Mouse (Mus musculus) hindbrain, embryonic 11.5 days (tissue): ENCODE results near the gene Slc7a5. TPM values are rescaled to one million over a fixed set of nuclear protein-coding genes. Genes with fewer than 3 reads are reported as not detected.

Experiments
- ATAC-seq: fragments of 200-750 bp; cut with Nextera tagmentation; 2 replicates; pipeline ENCODE4 v1.8.0; 2017; ENCODE audit warnings: mild to moderate bottlenecking, moderate TSS enrichment, moderate library complexity; ENCODE audit not compliant: low FRiP score
- DNase-seq: peaks from one replicate; pipeline ENCODE4 v3.0.0-alpha.2; 2015; ENCODE audit warnings: low spot score
- H3K27ac ChIP-seq: fragments of 300-500 bp; sonication (generic); 2 replicates; pipeline ENCODE4 v1.5.1; 2014; ENCODE audit warnings: mild to moderate bottlenecking, low read depth, low read length
- H3K27me3 ChIP-seq: fragments of 300-500 bp; sonication (generic); 2 replicates; pipeline ENCODE4 v1.6.1; 2014; ENCODE audit warnings: mild to moderate bottlenecking, low read length, moderate library complexity, mixed read lengths; ENCODE audit not compliant: control insufficient read depth, insufficient read depth
- H3K36me3 ChIP-seq: fragments of 300-500 bp; sonication (generic); 2 replicates; pipeline ENCODE4 v1.6.1; 2014; ENCODE audit warnings: mild to moderate bottlenecking, low read length, moderate library complexity, mixed read lengths; ENCODE audit not compliant: control insufficient read depth, insufficient read depth
- H3K4me1 ChIP-seq: fragments of 300-500 bp; sonication (generic); replicated peaks from 2 replicates; pipeline ENCODE4 v1.6.1; 2014; ENCODE audit warnings: low read length, mixed read lengths; ENCODE audit not compliant: control insufficient read depth, insufficient read depth
- H3K4me2 ChIP-seq: fragments of 300-500 bp; sonication (generic); replicated peaks from 2 replicates; pipeline ENCODE4 v1.6.1; 2014; ENCODE audit warnings: mild to moderate bottlenecking, low read depth, low read length
- H3K4me3 ChIP-seq: fragments of 300-500 bp; sonication (generic); 2 replicates; pipeline ENCODE4 v1.5.1; 2014; ENCODE audit warnings: low read depth, low read length
- H3K9ac ChIP-seq: fragments of 300-500 bp; sonication (generic); 2 replicates; pipeline ENCODE4 v1.6.1; 2014; ENCODE audit warnings: low read depth, low read length
- H3K9me3 ChIP-seq: fragments of 300-500 bp; sonication (generic); 2 replicates; pipeline ENCODE4 v1.6.1; 2016; ENCODE audit warnings: low read length; ENCODE audit not compliant: control insufficient read depth
- whole genome bisulfite sequencing: fragments of 180-500 bp; shearing (Covaris S2); extraction: QIAGEN DNeasy Blood & Tissue Kit; methylation state at CpG from one replicate; pipeline ENCODE4 v1.1.7; 2014; 5-methylcytosine and 5-hydroxymethylcytosine counted together
- polyA plus RNA-seq: library from polyadenylated mRNA; unstranded; fragments of >200 nt; fragmentation: Nextera tagmentation; extraction: Ambion mirVana; gene quantifications from 2 replicates; pipeline ENCODE4 v1.2.1, GENCODE M21; 2014

Gene Slc7a5
- polyA plus RNA-seq, 1 experiment from 2014 or later, result 23.3 TPM

- DNase-seq (peak; percentile 98), ATAC-seq (peak; percentile 96)
- H3K36me3 ChIP-seq, result no peaks in the 10 kb centered on the region
- H3K27me3 ChIP-seq, result no peaks in the 10 kb centered on the region
- H3K4me2 ChIP-seq, result peak overlapping the region; percentile 83
- H3K9ac ChIP-seq, result peak overlapping the region; percentile 96
- H3K4me3 ChIP-seq, result peak overlapping the region; percentile 95
- peak overlapping the region; percentile 93 for H3K27ac ChIP-seq
- WGBS, result under 1% methylated on average over 55 of the region's 66 CpGs
- no peaks in the 10 kb centered on the region for H3K9me3 ChIP-seq
- peaks cover 9% of the 10 kb centered on the region for H3K4me1 ChIP-seq
Observed at GRCm38 (mm10) chr8:121949941-121950748, 42.7 kb upstream of the Slc7a5 start.

- WGBS, result 73% methylated on average over 6 of the region's 6 CpGs
- Histone ChIP-seq H3K4me2 (peak within 1 kb of the TSS; percentile 83), H3K4me3 (peak within 1 kb of the TSS; percentile 95), H3K9me3 (no peaks in the 10 kb centered on the region), H3K27ac (peak within 1 kb of the TSS; percentile 93), H3K9ac (peak within 1 kb of the TSS; percentile 96), H3K4me1 (peaks cover 9% of the 10 kb centered on the region), H3K27me3 (no peaks in the 10 kb centered on the region), H3K36me3 (no peaks in the 10 kb centered on the region)
- no peak for DNase-seq
- no peak for ATAC-seq
Observed at GRCm38 (mm10) chr8:121949222-121949800, 41.8 kb upstream of the Slc7a5 start, which contains the start of gene Banp. TSS of gene Banp (plus strand) at chr8:121949750.

- DNase-seq, result no peak
- Histone ChIP-seq H3K4me1 (peaks cover 9% of the 10 kb centered on the region), H3K9ac (peak overlapping the region; percentile 59; the same call in 1 of the 2 replicates), H3K27me3 (no peaks in the 10 kb centered on the region), H3K36me3 (no peaks in the 10 kb centered on the region), H3K4me3 (peak overlapping the region; percentile 28), H3K9me3 (no peaks in the 10 kb centered on the region), H3K27ac (peak overlapping the region; percentile 69; the same call in 1 of the 2 replicates), H3K4me2 (peak overlapping the region; percentile 60)
- no peak for ATAC-seq
- WGBS, result 59% methylated on average over 19 of the region's 19 CpGs
Observed at GRCm38 (mm10) chr8:121948321-121949145, 41.0 kb upstream of the Slc7a5 start.

GRCm38 (mm10) chr8:121947753-121948141 is 40.3 kb upstream of the Slc7a5 start:
- H3K4me1 ChIP-seq, result peaks cover 7% of the 10 kb centered on the region
- WGBS, result under 1% methylated on average over 18 of the region's 18 CpGs
- ATAC-seq, result 0 out of 2 replicates have a peak, but pooled peaks have one; percentile 20

GRCm38 (mm10) chr8:121947047-121947752 is 39.7 kb upstream of the Slc7a5 start:
- ATAC-seq, result no peak
- Histone ChIP-seq H3K4me1 (peaks cover 2% of the 10 kb centered on the region), H3K9ac (peak overlapping the region; percentile 59), H3K4me2 (peak overlapping the region; percentile 60), H3K27ac (peak overlapping the region; percentile 69), H3K9me3 (no peaks in the 10 kb centered on the region), H3K4me3 (peak overlapping the region; percentile 28), H3K36me3 (no peaks in the 10 kb centered on the region), H3K27me3 (no peaks in the 10 kb centered on the region)
- WGBS, result 28% methylated on average over 19 of the region's 19 CpGs
- no peak for DNase-seq

More at GRCm38 (mm10) chr8:121947753-121948141, 40.3 kb upstream of the Slc7a5 start:
- Histone ChIP-seq H3K4me2 (peak overlapping the region; percentile 60), H3K4me3 (peak overlapping the region; percentile 28), H3K27me3 (no peaks in the 10 kb centered on the region), H3K9ac (peak overlapping the region; percentile 59), H3K9me3 (no peaks in the 10 kb centered on the region), H3K36me3 (no peaks in the 10 kb centered on the region), H3K27ac (peak overlapping the region; percentile 69)
- peak; percentile 92 for DNase-seq

GRCm38 (mm10) chr8:121946351-121946750 is 38.9 kb upstream of the Slc7a5 start:
- Histone ChIP-seq H3K4me3 (no peak overlapping the region), H3K4me2 (no peak overlapping the region)

GRCm38 (mm10) chr8:121944831-121945230 is 37.3 kb upstream of the Slc7a5 start, which contains the start of gene Car5a:
TSS of gene Car5a (minus strand) at chr8:121944904.
- Histone ChIP-seq H3K4me3 (no peak within 1 kb of the TSS), H3K36me3 (no peaks in the 10 kb centered on the region), H3K9ac (no peak within 1 kb of the TSS), H3K4me2 (no peak within 1 kb of the TSS), H3K27ac (no peak within 1 kb of the TSS), H3K4me1 (no peaks in the 10 kb centered on the region; the same call in 1 of the 2 replicates), H3K9me3 (no peaks in the 10 kb centered on the region), H3K27me3 (no peaks in the 10 kb centered on the region)
- ATAC-seq (no peak), DNase-seq (no peak)

More at GRCm38 (mm10) chr8:121946351-121946750, 38.9 kb upstream of the Slc7a5 start:
- no peak for ATAC-seq
- DNase-seq, result no peak
- Histone ChIP-seq H3K27me3 (no peaks in the 10 kb centered on the region), H3K36me3 (no peaks in the 10 kb centered on the region), H3K9me3 (no peaks in the 10 kb centered on the region), H3K9ac (no peak overlapping the region), H3K27ac (no peak overlapping the region), H3K4me1 (no peaks in the 10 kb centered on the region; the same call in 1 of the 2 replicates)
- 87% methylated on average over 7 of the region's 7 CpGs for WGBS

GRCm38 (mm10) chr8:121943716-121944115 is 36.2 kb upstream of the Slc7a5 start:
- no peak for DNase-seq
- no peaks in the 10 kb centered on the region; the same call in 1 of the 2 replicates for H3K4me1 ChIP-seq
- H3K36me3 ChIP-seq, result no peaks in the 10 kb centered on the region
- no peak overlapping the region for H3K9ac ChIP-seq
- no peak overlapping the region for H3K27ac ChIP-seq
- ATAC-seq, result no peak
- no peaks in the 10 kb centered on the region for H3K27me3 ChIP-seq
- WGBS, result 79% methylated on average over 8 of the region's 8 CpGs
- H3K4me2 ChIP-seq, result no peak overlapping the region
- H3K4me3 ChIP-seq, result no peak overlapping the region
- no peaks in the 10 kb centered on the region for H3K9me3 ChIP-seq
